Mouse (Mus musculus): ENCODE data around the gene Grid2. TPM values are rescaled to one million over a fixed set of nuclear protein-coding genes. Genes with fewer than 3 reads are reported as not detected.

The Grid2 gene
- polyA plus RNA-seq, 1 experiment from 2014 or later, result 1.4 TPM

GRCm38 (mm10) chr6:64731621-64732320 lies 1476.1 kb downstream of the Grid2 start:
- H3K4me3 ChIP-seq (ENCODE audit: low read depth, low read length), result no peak overlapping the region
- peaks cover 89% of the 10 kb centered on the region for H3K27me3 ChIP-seq (ENCODE audit: insufficient read depth, low read length)
- H3K9me3 ChIP-seq (ENCODE audit: low read depth, low read length), result no peaks in the 10 kb centered on the region
- peaks cover 4% of the 10 kb centered on the region; the same call in 1 of the 2 replicates for H3K4me1 ChIP-seq (ENCODE audit: insufficient read depth)
- H3K36me3 ChIP-seq (ENCODE audit: insufficient read depth), result no peaks in the 10 kb centered on the region
- TF ChIP-seq CTCF (IDR thresholded peaks at IDR 0.05; ENCODE audit: low read depth), result no peak
- no peak for ATAC-seq (ENCODE audit: insufficient read depth)
- 5% methylated on average over 8 of the region's 8 CpGs for WGBS
- no peak overlapping the region for H3K9ac ChIP-seq
- H3K27ac ChIP-seq (ENCODE audit: low read depth), result no peak overlapping the region
- no peak overlapping the region for H3K4me2 ChIP-seq
- DNase-seq, result no peak

- Histone ChIP-seq H3K4me3 (ENCODE audit: low read depth, low read length) (no peak overlapping the region), H3K27ac (ENCODE audit: low read depth) (no peak overlapping the region), H3K27me3 (ENCODE audit: insufficient read depth, low read length) (peaks cover 75% of the 10 kb centered on the region), H3K9me3 (ENCODE audit: low read depth, low read length) (no peaks in the 10 kb centered on the region), H3K4me1 (ENCODE audit: insufficient read depth) (peaks cover 4% of the 10 kb centered on the region; the same call in 1 of the 2 replicates), H3K4me2 (no peak overlapping the region), H3K36me3 (ENCODE audit: insufficient read depth) (no peaks in the 10 kb centered on the region), H3K9ac (no peak overlapping the region)
- 3% methylated on average over 4 of the region's 4 CpGs for WGBS
- DNase-seq (no peak), ATAC-seq (ENCODE audit: insufficient read depth) (no peak)
- TF ChIP-seq CTCF (IDR thresholded peaks at IDR 0.05; ENCODE audit: low read depth), result no peak
Observed at GRCm38 (mm10) chr6:64733311-64733710, 1477.6 kb downstream of the Grid2 start.

GRCm38 (mm10) chr6:64734441-64735320 lies 1479.0 kb downstream of the Grid2 start:
- Histone ChIP-seq H3K9me3 (ENCODE audit: low read depth, low read length) (no peaks in the 10 kb centered on the region), H3K27ac (ENCODE audit: low read depth) (no peak overlapping the region), H3K36me3 (ENCODE audit: insufficient read depth) (no peaks in the 10 kb centered on the region), H3K4me2 (peak overlapping the region; percentile 79), H3K4me3 (ENCODE audit: low read depth, low read length) (peak overlapping the region; percentile 41), H3K4me1 (ENCODE audit: insufficient read depth) (no peaks in the 10 kb centered on the region), H3K27me3 (ENCODE audit: insufficient read depth, low read length) (peaks cover 61% of the 10 kb centered on the region), H3K9ac (peak overlapping the region; percentile 16; the same call in 1 of the 2 replicates)
- ATAC-seq (ENCODE audit: insufficient read depth) (peak; percentile 73; the same call in 1 of the 2 replicates), DNase-seq (peak; percentile 31)
- TF ChIP-seq CTCF (IDR thresholded peaks at IDR 0.05; ENCODE audit: low read depth), result no peak
- WGBS, result 2% methylated on average over 53 of the region's 54 CpGs

GRCm38 (mm10) chr6:64736317-64736716 lies 1480.6 kb downstream of the Grid2 start:
- Histone ChIP-seq H3K9ac (no peak overlapping the region), H3K4me3 (ENCODE audit: low read depth, low read length) (no peak overlapping the region), H3K4me1 (ENCODE audit: insufficient read depth) (no peaks in the 10 kb centered on the region), H3K27me3 (ENCODE audit: insufficient read depth, low read length) (peaks cover 47% of the 10 kb centered on the region), H3K9me3 (ENCODE audit: low read depth, low read length) (no peaks in the 10 kb centered on the region), H3K36me3 (ENCODE audit: insufficient read depth) (no peaks in the 10 kb centered on the region), H3K4me2 (no peak overlapping the region), H3K27ac (ENCODE audit: low read depth) (no peak overlapping the region)
- DNase-seq (no peak), ATAC-seq (ENCODE audit: insufficient read depth) (no peak)
- WGBS, result 61% methylated on average over 4 of the region's 4 CpGs
- no peak for TF ChIP-seq CTCF (IDR thresholded peaks at IDR 0.05; ENCODE audit: low read depth)

- H3K36me3 ChIP-seq (ENCODE audit: insufficient read depth), result no peaks in the 10 kb centered on the region
- no peak overlapping the region for H3K27ac ChIP-seq (ENCODE audit: low read depth)
Observed at GRCm38 (mm10) chr6:64742915-64743489, 1487.3 kb downstream of the Grid2 start.

More at GRCm38 (mm10) chr6:64742915-64743489, 1487.3 kb downstream of the Grid2 start:
- Histone ChIP-seq H3K9me3 (ENCODE audit: low read depth, low read length) (no peaks in the 10 kb centered on the region), H3K27me3 (ENCODE audit: insufficient read depth, low read length) (no peaks in the 10 kb centered on the region), H3K4me2 (no peak overlapping the region), H3K9ac (no peak overlapping the region), H3K4me3 (ENCODE audit: low read depth, low read length) (no peak overlapping the region), H3K4me1 (ENCODE audit: insufficient read depth) (no peaks in the 10 kb centered on the region)
- ATAC-seq (ENCODE audit: insufficient read depth), result no peak
- TF ChIP-seq CTCF (IDR thresholded peaks at IDR 0.05; ENCODE audit: low read depth), result no peak
- DNase-seq, result no peak
- 35% methylated on average over 2 of the region's 2 CpGs for WGBS
